ENCODE assay signal across 8 mouse cellular contexts in genomic region chr14:55900414-55900755, GRCm38 (mm10). TPM values are rescaled to one million over a fixed set of nuclear protein-coding genes. Genes with fewer than 3 reads are reported as not detected.
DNase-seq lines count a peak whose midpoint lies in the region; ATAC-seq lines count a peak whose summit lies in the region.

No protein-coding gene starts in this region.

- H3K4me2 ChIP-seq in kidney, embryonic 15.5 days: peak overlapping the region; percentile 92
- H3K4me2 ChIP-seq in embryonic facial prominence, embryonic 11.5 days (ENCODE audit: low read depth, low read length): peak overlapping the region; percentile 88
- peak overlapping the region; percentile 86 for H3K4me2 ChIP-seq in hindbrain, embryonic 16.5 days (ENCODE audit: low read length)
- peak overlapping the region; percentile 92 for H3K4me2 ChIP-seq in midbrain, embryonic 16.5 days (ENCODE audit: low read length)

- H3K9me3 ChIP-seq in kidney, embryonic 15.5 days (replicated peaks): no peaks in the 10 kb centered on the region
- no peaks in the 10 kb centered on the region for H3K9me3 ChIP-seq in embryonic facial prominence, embryonic 11.5 days (replicated peaks; ENCODE audit: control insufficient read depth, low read length)
- H3K9me3 ChIP-seq in hindbrain, embryonic 16.5 days (ENCODE audit: control insufficient read depth, low read length): no peaks in the 10 kb centered on the region
- H3K9me3 ChIP-seq in midbrain, embryonic 16.5 days (replicated peaks; ENCODE audit: control insufficient read depth, low read length, poor library complexity, severe bottlenecking): no peaks in the 10 kb centered on the region

- ATAC-seq in kidney, embryonic 15.5 days (replicated peaks; ENCODE audit: low FRiP score): peak; percentile 28; the same call in 1 of the 2 replicates
- ATAC-seq in embryonic facial prominence, embryonic 11.5 days (replicated peaks; ENCODE audit: insufficient number of reproducible peaks, low FRiP score, low TSS enrichment, low read depth): no peak; the same call in 1 of the 2 replicates
- peak; percentile 73 for ATAC-seq in hindbrain, embryonic 16.5 days
- no peak; the same call in none of the 2 replicates for ATAC-seq in midbrain, embryonic 16.5 days

- H3K9ac ChIP-seq in kidney, embryonic 15.5 days: peak overlapping the region; percentile 67
- peak overlapping the region; percentile 79 for H3K9ac ChIP-seq in embryonic facial prominence, embryonic 11.5 days (replicated peaks; ENCODE audit: low read length)
- H3K9ac ChIP-seq in hindbrain, embryonic 16.5 days (ENCODE audit: low read depth, low read length): peak overlapping the region; percentile 88
- H3K9ac ChIP-seq in midbrain, embryonic 16.5 days (ENCODE audit: low read depth, low read length): peak overlapping the region; percentile 76

- peak overlapping the region; percentile 90 for H3K27ac ChIP-seq in kidney, embryonic 15.5 days
- H3K27ac ChIP-seq in embryonic facial prominence, embryonic 11.5 days (replicated peaks; ENCODE audit: low read depth, low read length): peak overlapping the region; percentile 56; the same call in 1 of the 2 replicates
- H3K27ac ChIP-seq in hindbrain, embryonic 16.5 days (ENCODE audit: low read depth, low read length): peak overlapping the region; percentile 84
- peak overlapping the region; percentile 75 for H3K27ac ChIP-seq in midbrain, embryonic 16.5 days (ENCODE audit: low read length)

- 5% methylated on average over 12 of the region's 12 CpGs for WGBS in kidney, embryonic 15.5 days
- WGBS in embryonic facial prominence, embryonic 11.5 days: 8% methylated on average over 12 of the region's 12 CpGs
- WGBS in hindbrain, embryonic 16.5 days: 6% methylated on average over 12 of the region's 12 CpGs
- WGBS in midbrain, embryonic 16.5 days: 7% methylated on average over 12 of the region's 12 CpGs

- 0 out of 2 replicates have a peak, but pooled peaks cover 5% of the 10 kb centered on the region for H3K27me3 ChIP-seq in kidney, embryonic 15.5 days
- no peaks in the 10 kb centered on the region for H3K27me3 ChIP-seq in embryonic facial prominence, embryonic 11.5 days (ENCODE audit: control insufficient read depth, insufficient read depth, low read length)
- no peaks in the 10 kb centered on the region for H3K27me3 ChIP-seq in hindbrain, embryonic 16.5 days (replicated peaks; ENCODE audit: control insufficient read depth, insufficient read depth, low read length)
- H3K27me3 ChIP-seq in midbrain, embryonic 16.5 days (ENCODE audit: control insufficient read depth, insufficient read depth, low read depth, low read length): no peaks in the 10 kb centered on the region

- peak overlapping the region; percentile 55 for H3K4me3 ChIP-seq in kidney, embryonic 15.5 days (replicated peaks)
- peak overlapping the region; percentile 42 for H3K4me3 ChIP-seq in embryonic facial prominence, embryonic 11.5 days (ENCODE audit: low read depth, low read length)
- H3K4me3 ChIP-seq in hindbrain, embryonic 16.5 days (ENCODE audit: low read length): peak overlapping the region; percentile 64
- H3K4me3 ChIP-seq in midbrain, embryonic 16.5 days (ENCODE audit: low read depth, low read length): peak overlapping the region; percentile 66

- peaks cover 23% of the 10 kb centered on the region for H3K4me1 ChIP-seq in kidney, embryonic 15.5 days
- H3K4me1 ChIP-seq in embryonic facial prominence, embryonic 11.5 days (ENCODE audit: control insufficient read depth, insufficient read depth, low read length): no peaks in the 10 kb centered on the region
- H3K4me1 ChIP-seq in hindbrain, embryonic 16.5 days (ENCODE audit: control insufficient read depth, insufficient read depth, low read depth, low read length): peaks cover 13% of the 10 kb centered on the region
- H3K4me1 ChIP-seq in midbrain, embryonic 16.5 days (ENCODE audit: control insufficient read depth, insufficient read depth, low read length): peaks cover 19% of the 10 kb centered on the region

- DNase-seq in kidney, adult 18-20 months: no peak
- no peak for DNase-seq in embryonic facial prominence, embryonic 11.5 days (ENCODE audit: low spot score)
- DNase-seq in urinary bladder, postnatal 4 days (ENCODE audit: low spot score in 2 of 2): no peak
- DNase-seq in urinary bladder, postnatal 25 days (ENCODE audit: low spot score): no peak
- no peak for DNase-seq in spleen, postnatal 14 days (ENCODE audit: low spot score in 2 of 2)

- H3K36me3 ChIP-seq in kidney, embryonic 15.5 days: peaks cover 32% of the 10 kb centered on the region
- H3K36me3 ChIP-seq in embryonic facial prominence, embryonic 11.5 days (replicated peaks; ENCODE audit: control insufficient read depth, insufficient read depth, low read depth, low read length): peaks cover 3% of the 10 kb centered on the region; the same call in 1 of the 2 replicates
- H3K36me3 ChIP-seq in hindbrain, embryonic 16.5 days (ENCODE audit: control insufficient read depth, insufficient read depth, low read length): peaks cover 27% of the 10 kb centered on the region
- H3K36me3 ChIP-seq in midbrain, embryonic 16.5 days (ENCODE audit: control insufficient read depth, insufficient read depth, low read length): peaks cover 22% of the 10 kb centered on the region

RNA-seq across cellular contexts. Expression of gene Sdr39u1, which starts 0.3 kb away (rescaled TPM):
- 56.6 and 63.8 TPM in 2 replicates for polyA plus RNA-seq in kidney, embryonic 15.5 days (2015; fragmentation: Nextera tagmentation; extraction: Ambion mirVana)
- polyA plus RNA-seq in embryonic facial prominence, embryonic 11.5 days (2014; fragmentation: Nextera tagmentation; extraction: Ambion mirVana): 55.7 and 59.4 TPM in 2 replicates
- 163 and 175 TPM in 2 replicates for polyA plus RNA-seq in hindbrain, embryonic 16.5 days (2015; fragmentation: Nextera tagmentation; extraction: Ambion mirVana)
- 160 and 180 TPM in 2 replicates for polyA plus RNA-seq in midbrain, embryonic 16.5 days (2015; fragmentation: Nextera tagmentation; extraction: Ambion mirVana)

RNA-seq across cellular contexts. Expression of gene Khnyn, which starts 15.6 kb away (rescaled TPM):
- polyA plus RNA-seq in kidney, embryonic 15.5 days (2015; fragmentation: Nextera tagmentation; extraction: Ambion mirVana): 18.0 and 19.5 TPM in 2 replicates
- 10.4 and 11.9 TPM in 2 replicates for polyA plus RNA-seq in embryonic facial prominence, embryonic 11.5 days (2014; fragmentation: Nextera tagmentation; extraction: Ambion mirVana)
- polyA plus RNA-seq in hindbrain, embryonic 16.5 days (2015; fragmentation: Nextera tagmentation; extraction: Ambion mirVana): 9.1 and 11.4 TPM in 2 replicates
- 10.4 and 10.5 TPM in 2 replicates for polyA plus RNA-seq in midbrain, embryonic 16.5 days (2015; fragmentation: Nextera tagmentation; extraction: Ambion mirVana)

RNA-seq across cellular contexts. Expression of gene Cbln3, which starts 16.2 kb away (rescaled TPM):
- polyA plus RNA-seq in kidney, embryonic 15.5 days (2015; fragmentation: Nextera tagmentation; extraction: Ambion mirVana): 0.33 and 0.65 TPM in 2 replicates
- 0.07 and 0.17 TPM in 2 replicates for polyA plus RNA-seq in embryonic facial prominence, embryonic 11.5 days (2014; fragmentation: Nextera tagmentation; extraction: Ambion mirVana)
- 0.35 and 0.56 TPM in 2 replicates for polyA plus RNA-seq in hindbrain, embryonic 16.5 days (2015; fragmentation: Nextera tagmentation; extraction: Ambion mirVana)
- 0.15 and 0.20 TPM in 2 replicates for polyA plus RNA-seq in midbrain, embryonic 16.5 days (2015; fragmentation: Nextera tagmentation; extraction: Ambion mirVana)

RNA-seq across cellular contexts. Expression of gene Cma1, which starts 44.1 kb away (rescaled TPM):
- polyA plus RNA-seq in kidney, embryonic 15.5 days (2015; fragmentation: Nextera tagmentation; extraction: Ambion mirVana): 2.1 and 2.6 TPM in 2 replicates
- polyA plus RNA-seq in embryonic facial prominence, embryonic 11.5 days (2014; fragmentation: Nextera tagmentation; extraction: Ambion mirVana): not detected in 2 replicates
- polyA plus RNA-seq in hindbrain, embryonic 16.5 days (2015; fragmentation: Nextera tagmentation; extraction: Ambion mirVana): 2.2 TPM in 1 of 2 replicates, not detected in the other
- 0.29 TPM in 1 of 2 replicates, not detected in the other for polyA plus RNA-seq in midbrain, embryonic 16.5 days (2015; fragmentation: Nextera tagmentation; extraction: Ambion mirVana)

RNA-seq across cellular contexts. Expression of gene Nynrin, which starts 46.6 kb away (rescaled TPM):
- polyA plus RNA-seq in kidney, embryonic 15.5 days (2015; fragmentation: Nextera tagmentation; extraction: Ambion mirVana): 20.7 and 22.4 TPM in 2 replicates
- polyA plus RNA-seq in embryonic facial prominence, embryonic 11.5 days (2014; fragmentation: Nextera tagmentation; extraction: Ambion mirVana): 13.6 and 19.4 TPM in 2 replicates
- polyA plus RNA-seq in hindbrain, embryonic 16.5 days (2015; fragmentation: Nextera tagmentation; extraction: Ambion mirVana): 8.4 and 13.7 TPM in 2 replicates
- polyA plus RNA-seq in midbrain, embryonic 16.5 days (2015; fragmentation: Nextera tagmentation; extraction: Ambion mirVana): 11.0 and 11.9 TPM in 2 replicates

Comparison
In these comparisons a context has a peak if more than half of its experiments do, and no peak if none do; other contexts are left out.
1. ATAC-seq: peak in kidney, embryonic 15.5 days (single experiment) and hindbrain, embryonic 16.5 days (single experiment); none in embryonic facial prominence, embryonic 11.5 days (single experiment) and midbrain, embryonic 16.5 days (single experiment).
2. Peak in every context shown above with its lines, with median percentiles within 50 percentile points of each other: H3K27ac ChIP-seq, H3K4me2 ChIP-seq, H3K4me3 ChIP-seq and H3K9ac ChIP-seq.